ENCODE assay signal across 8 mouse cellular contexts in genomic region chr8:117863837-117864236, GRCm38 (mm10).
DNase-seq lines count a peak whose midpoint lies in the region; ATAC-seq lines count a peak whose summit lies in the region.

No protein-coding gene starts in this region.

- ATAC-seq in kidney, embryonic 14.5 days (ENCODE audit: low FRiP score, low TSS enrichment), result no peak
- no peak for ATAC-seq in limb, embryonic 11.5 days (ENCODE audit: insufficient number of reproducible peaks, low FRiP score, low TSS enrichment, low read depth)
- ATAC-seq in erythroid progenitor cell, adult 5-6 weeks (replicated peaks; ENCODE audit: low FRiP score, poor library complexity, severe bottlenecking), result no peak

- no peak overlapping the region for H3K27ac ChIP-seq in kidney, embryonic 14.5 days (ENCODE audit: low read depth, low read length)
- H3K27ac ChIP-seq in limb, embryonic 11.5 days (replicated peaks; ENCODE audit: low read depth, low read length), result no peak overlapping the region

- H3K4me2 ChIP-seq in kidney, embryonic 14.5 days (replicated peaks; ENCODE audit: low read depth, low read length), result no peak overlapping the region
- H3K4me2 ChIP-seq in limb, embryonic 11.5 days (ENCODE audit: low read depth, severe bottlenecking), result no peak overlapping the region

- no peaks in the 10 kb centered on the region for H3K27me3 ChIP-seq in kidney, embryonic 14.5 days (ENCODE audit: control insufficient read depth, insufficient read depth, low read length)
- H3K27me3 ChIP-seq in limb, embryonic 11.5 days (ENCODE audit: control insufficient read depth, insufficient read depth, low read length), result no peaks in the 10 kb centered on the region

- 43% methylated on average over 2 of the region's 2 CpGs for WGBS in kidney, embryonic 14.5 days
- 43% methylated on average over 2 of the region's 2 CpGs for WGBS in limb, embryonic 11.5 days

- H3K9me3 ChIP-seq in kidney, embryonic 14.5 days (ENCODE audit: control insufficient read depth, low read length), result no peaks in the 10 kb centered on the region
- H3K9me3 ChIP-seq in limb, embryonic 11.5 days (ENCODE audit: control insufficient read depth, low read length), result no peaks in the 10 kb centered on the region

- H3K4me1 ChIP-seq in kidney, embryonic 14.5 days (ENCODE audit: control insufficient read depth, insufficient read depth, low read length), result peaks cover 3% of the 10 kb centered on the region; the same call in 1 of the 2 replicates
- peaks cover 6% of the 10 kb centered on the region for H3K4me1 ChIP-seq in limb, embryonic 11.5 days (ENCODE audit: control insufficient read depth, insufficient read depth, low read length)

- H3K36me3 ChIP-seq in kidney, embryonic 14.5 days (ENCODE audit: control insufficient read depth, insufficient read depth, low read length), result no peaks in the 10 kb centered on the region
- H3K36me3 ChIP-seq in limb, embryonic 11.5 days (ENCODE audit: control insufficient read depth, insufficient read depth, low read length), result no peaks in the 10 kb centered on the region

- H3K9ac ChIP-seq in kidney, embryonic 14.5 days (ENCODE audit: low read depth, low read length), result no peak overlapping the region
- no peak overlapping the region for H3K9ac ChIP-seq in limb, embryonic 11.5 days (ENCODE audit: low read length)

- H3K4me3 ChIP-seq in kidney, embryonic 14.5 days (ENCODE audit: low read length), result no peak overlapping the region
- no peak overlapping the region for H3K4me3 ChIP-seq in limb, embryonic 11.5 days (ENCODE audit: low read depth, low read length)

- DNase-seq in kidney, adult 11 months, result peak; percentile 7
- DNase-seq in MN1 (ENCODE audit: low spot score), result peak; percentile 23
- peak; percentile 37 to 71 for DNase-seq in cerebellum, postnatal 25 days
- DNase-seq in induced T-regulatory cell, adult 2 months (ENCODE audit: low read depth), result peak; percentile 61
- peak; percentile 85 for DNase-seq in limb, embryonic 11.5 days (ENCODE audit: low spot score)
- peak; percentile 50 for DNase-seq in ovary, postnatal 14 days (ENCODE audit: low spot score)

Comparison
In these comparisons a context has a peak if more than half of its experiments do, and no peak if none do; other contexts are left out.
1. DNase-seq: peak in every context shown above with its lines; median percentile 85 in limb, embryonic 11.5 days; 61 in induced T-regulatory cell, adult 2 months; 54 in cerebellum, postnatal 25 days; 50 in ovary, postnatal 14 days; 23 in MN1; 7 in kidney, adult 11 months.